17 mouse cellular contexts compared by ENCODE assay signal in the genomic region with DNA sequence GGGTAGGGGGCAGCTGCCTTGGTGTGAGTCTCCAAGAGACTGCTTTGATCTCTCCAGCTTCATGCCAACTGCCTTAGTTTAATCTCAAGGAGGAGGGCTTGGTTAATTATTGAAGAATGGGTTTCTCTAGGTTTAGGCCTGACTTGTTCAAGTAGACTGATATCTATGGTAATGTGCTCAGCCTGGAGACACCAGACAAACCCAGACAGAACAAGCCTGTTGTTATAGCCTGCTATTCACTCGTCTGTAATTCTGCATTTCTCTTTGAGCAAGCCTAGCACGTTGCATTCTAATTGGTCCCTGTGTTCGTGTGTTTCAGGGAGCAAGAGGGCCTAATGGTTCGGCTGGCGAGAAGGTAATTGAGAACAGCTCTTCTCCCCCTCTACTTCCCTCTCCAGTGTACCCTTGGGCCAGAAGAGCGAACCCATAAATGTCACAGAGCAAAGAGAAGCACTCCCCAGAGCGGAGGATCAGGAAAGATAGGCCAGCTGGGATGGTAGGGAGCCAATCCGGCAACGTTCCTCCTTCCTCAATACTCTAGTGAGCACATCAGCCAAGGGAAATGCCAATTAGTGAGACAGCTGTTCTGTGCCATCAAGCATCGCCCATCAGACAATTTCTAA.
A peak's percentile ranks its signal among the peaks of the same experiment; 100 is the strongest.
DNase-seq lines count a peak whose midpoint lies in the region; ATAC-seq and TF ChIP-seq lines count a peak whose summit lies in the region.
"Had no signal": no experiment of that assay in that cellular context is flagged by ENCODE, and none has a peak within 500 bp of the region (broad histone marks: within the 10 kb centered on the region; RNA-seq: fewer than 3 reads in every experiment).

No protein-coding gene starts in this region.

- H3K36me3 ChIP-seq in forebrain, postnatal 0 days (ENCODE audit: insufficient read depth), result no peaks in the 10 kb centered on the region
- H3K36me3 ChIP-seq in forebrain, embryonic 10.5 days (replicated peaks), result no peaks in the 10 kb centered on the region
- H3K36me3 ChIP-seq in limb, embryonic 13.5 days, result no peaks in the 10 kb centered on the region
- H3K36me3 ChIP-seq in limb, embryonic 10.5 days, result no peaks in the 10 kb centered on the region
- no peaks in the 10 kb centered on the region for H3K36me3 ChIP-seq in embryonic facial prominence, embryonic 14.5 days (ENCODE audit: control insufficient read depth, insufficient read depth, low read length)
- H3K36me3 ChIP-seq in midbrain, postnatal 0 days (ENCODE audit: insufficient read depth, low read length), result no peaks in the 10 kb centered on the region
- H3K36me3 ChIP-seq: heart, embryonic 10.5 days; limb, embryonic 12.5 days; midbrain, embryonic 12.5 days had no signal

- no peak for TF ChIP-seq CTCF in forebrain, postnatal 0 days (IDR thresholded peaks at IDR 0.05; ENCODE audit: low read depth)
- no peak for TF ChIP-seq CTCF in midbrain, postnatal 0 days (IDR thresholded peaks at IDR 0.05)

- H3K4me3 ChIP-seq in forebrain, postnatal 0 days (ENCODE audit: low read depth, low read length), result no peak overlapping the region
- no peak overlapping the region for H3K4me3 ChIP-seq in forebrain, embryonic 10.5 days
- H3K4me3 ChIP-seq in limb, embryonic 13.5 days, result no peak overlapping the region
- H3K4me3 ChIP-seq in limb, embryonic 10.5 days, result no peak overlapping the region
- no peak overlapping the region for H3K4me3 ChIP-seq in embryonic facial prominence, embryonic 14.5 days (ENCODE audit: low read depth, low read length)
- no peak overlapping the region for H3K4me3 ChIP-seq in midbrain, postnatal 0 days (ENCODE audit: low read depth, low read length)
- H3K4me3 ChIP-seq: heart, embryonic 10.5 days; limb, embryonic 12.5 days; midbrain, embryonic 12.5 days had no signal

- H3K9ac ChIP-seq in forebrain, postnatal 0 days, result no peak overlapping the region
- H3K9ac ChIP-seq in limb, embryonic 13.5 days, result no peak overlapping the region
- H3K9ac ChIP-seq in embryonic facial prominence, embryonic 14.5 days (ENCODE audit: low read depth, low read length), result no peak overlapping the region
- no peak overlapping the region for H3K9ac ChIP-seq in midbrain, postnatal 0 days (replicated peaks; ENCODE audit: low read length, poor library complexity, severe bottlenecking)
- H3K9ac ChIP-seq: limb, embryonic 12.5 days; midbrain, embryonic 12.5 days had no signal

- no peaks in the 10 kb centered on the region for H3K9me3 ChIP-seq in forebrain, postnatal 0 days (ENCODE audit: low read length)
- no peaks in the 10 kb centered on the region for H3K9me3 ChIP-seq in forebrain, embryonic 10.5 days
- no peaks in the 10 kb centered on the region for H3K9me3 ChIP-seq in limb, embryonic 13.5 days
- no peaks in the 10 kb centered on the region for H3K9me3 ChIP-seq in limb, embryonic 10.5 days (replicated peaks)
- no peaks in the 10 kb centered on the region for H3K9me3 ChIP-seq in embryonic facial prominence, embryonic 14.5 days (ENCODE audit: control insufficient read depth, low read length)
- H3K9me3 ChIP-seq in midbrain, postnatal 0 days (ENCODE audit: low read length), result no peaks in the 10 kb centered on the region
- H3K9me3 ChIP-seq: heart, embryonic 10.5 days; limb, embryonic 12.5 days; midbrain, embryonic 12.5 days had no signal

- no peaks in the 10 kb centered on the region for H3K4me1 ChIP-seq in forebrain, postnatal 0 days (ENCODE audit: insufficient read depth)
- H3K4me1 ChIP-seq in forebrain, embryonic 10.5 days, result peaks cover 15% of the 10 kb centered on the region
- peaks cover under 1% of the 10 kb centered on the region; the same call in 1 of the 2 replicates for H3K4me1 ChIP-seq in limb, embryonic 13.5 days
- H3K4me1 ChIP-seq in limb, embryonic 10.5 days, result peaks cover 21% of the 10 kb centered on the region
- H3K4me1 ChIP-seq in embryonic facial prominence, embryonic 14.5 days (ENCODE audit: control insufficient read depth, insufficient read depth, low read length), result no peaks in the 10 kb centered on the region
- H3K4me1 ChIP-seq in midbrain, postnatal 0 days (ENCODE audit: insufficient read depth, low read length), result no peaks in the 10 kb centered on the region
- H3K4me1 ChIP-seq: midbrain, embryonic 12.5 days had no signal

- WGBS in forebrain, postnatal 0 days, result 35% methylated on average over 10 of the region's 10 CpGs
- 76% methylated on average over 10 of the region's 10 CpGs for WGBS in forebrain, embryonic 10.5 days
- 28% methylated on average over 10 of the region's 10 CpGs for WGBS in limb, embryonic 13.5 days
- 46% methylated on average over 10 of the region's 10 CpGs for WGBS in limb, embryonic 10.5 days
- 53% methylated on average over 10 of the region's 10 CpGs for WGBS in embryonic facial prominence, embryonic 14.5 days
- 57% methylated on average over 10 of the region's 10 CpGs for WGBS in midbrain, postnatal 0 days

- peak; percentile 32; the same call in 1 of the 2 replicates for ATAC-seq in forebrain, postnatal 0 days
- peak; percentile 64; the same call in 1 of the 2 replicates for ATAC-seq in limb, embryonic 13.5 days (ENCODE audit: low FRiP score, low read depth)
- peak; percentile 85 for ATAC-seq in embryonic facial prominence, embryonic 14.5 days (ENCODE audit: low read depth)
- ATAC-seq in midbrain, postnatal 0 days (ENCODE audit: low FRiP score), result peak; percentile 50
- ATAC-seq: lung, postnatal 0 days had no signal

- DNase-seq in forebrain, postnatal 0 days, result no peak
- no peak for DNase-seq in forebrain, embryonic 10.5 days (ENCODE audit: extremely low spot score, low spot score)
- DNase-seq in limb, embryonic 10.5 days (ENCODE audit: low spot score), result no peak
- peak; percentile 44 for DNase-seq in embryonic facial prominence, embryonic 14.5 days (ENCODE audit: low spot score)
- peak; percentile 65 for DNase-seq in midbrain, postnatal 0 days (ENCODE audit: low spot score)
- no peak for DNase-seq in thymus, postnatal 25 days
- no peak for DNase-seq in c-Kit-positive CD71-positive TER-119-positive erythroid progenitor cells, embryonic 14.5 days (ENCODE audit: low spot score)
- DNase-seq: adrenal gland, postnatal 10 days; cerebellum, postnatal 10 days; gastrocnemius, postnatal 25 days; heart, postnatal 4 days; layer of hippocampus, postnatal 36 days had no signal

- no peak overlapping the region for H3K4me2 ChIP-seq in forebrain, postnatal 0 days (ENCODE audit: low read depth)
- H3K4me2 ChIP-seq in limb, embryonic 13.5 days (replicated peaks), result no peak overlapping the region
- no peak overlapping the region for H3K4me2 ChIP-seq in embryonic facial prominence, embryonic 14.5 days (ENCODE audit: low read depth, low read length)
- no peak overlapping the region for H3K4me2 ChIP-seq in midbrain, postnatal 0 days (ENCODE audit: low read depth, low read length, poor library complexity, severe bottlenecking)
- H3K4me2 ChIP-seq: limb, embryonic 12.5 days; midbrain, embryonic 12.5 days had no signal

- H3K27ac ChIP-seq in forebrain, postnatal 0 days (ENCODE audit: low read depth, low read length), result no peak overlapping the region
- H3K27ac ChIP-seq in forebrain, embryonic 10.5 days, result no peak overlapping the region
- H3K27ac ChIP-seq in limb, embryonic 13.5 days, result no peak overlapping the region
- no peak overlapping the region for H3K27ac ChIP-seq in limb, embryonic 10.5 days
- no peak overlapping the region for H3K27ac ChIP-seq in embryonic facial prominence, embryonic 14.5 days (replicated peaks; ENCODE audit: low read depth, low read length)
- no peak overlapping the region for H3K27ac ChIP-seq in midbrain, postnatal 0 days (ENCODE audit: low read depth, low read length)
- H3K27ac ChIP-seq: heart, embryonic 10.5 days; limb, embryonic 12.5 days; midbrain, embryonic 12.5 days had no signal

- H3K27me3 ChIP-seq in forebrain, postnatal 0 days (ENCODE audit: insufficient read depth, low read length), result no peaks in the 10 kb centered on the region
- H3K27me3 ChIP-seq in forebrain, embryonic 10.5 days (ENCODE audit: poor library complexity, severe bottlenecking), result no peaks in the 10 kb centered on the region
- no peaks in the 10 kb centered on the region for H3K27me3 ChIP-seq in limb, embryonic 13.5 days
- no peaks in the 10 kb centered on the region for H3K27me3 ChIP-seq in limb, embryonic 10.5 days (ENCODE audit: low read depth, poor library complexity, severe bottlenecking)
- no peaks in the 10 kb centered on the region for H3K27me3 ChIP-seq in embryonic facial prominence, embryonic 14.5 days (replicated peaks; ENCODE audit: control insufficient read depth, insufficient read depth, low read length)
- H3K27me3 ChIP-seq in midbrain, postnatal 0 days (ENCODE audit: insufficient read depth, low read length), result no peaks in the 10 kb centered on the region
- H3K27me3 ChIP-seq: limb, embryonic 12.5 days; midbrain, embryonic 12.5 days had no signal

Comparison
In these comparisons a context has a peak if more than half of its experiments do, and no peak if none do; other contexts are left out.
1. ATAC-seq: peak in every context shown above with its lines; median percentile 85 in embryonic facial prominence, embryonic 14.5 days; 64 in limb, embryonic 13.5 days; 50 in midbrain, postnatal 0 days; 32 in forebrain, postnatal 0 days.
2. DNase-seq: peak in embryonic facial prominence, embryonic 14.5 days (single experiment) and midbrain, postnatal 0 days (single experiment); none in forebrain, postnatal 0 days (single experiment), forebrain, embryonic 10.5 days (single experiment), limb, embryonic 10.5 days (single experiment), thymus, postnatal 25 days (single experiment) and c-Kit-positive CD71-positive TER-119-positive erythroid progenitor cells, embryonic 14.5 days (single experiment).